Mouse (Mus musculus): Measurements from ENCODE around the gene Rptor. TPM values are rescaled to one million over a fixed set of nuclear protein-coding genes. Genes with fewer than 3 reads are reported as not detected.

The Rptor gene
- polyA plus RNA-seq, 1 experiment from 2014 or later, result 10.6 TPM

GRCm38 (mm10) chr11:119913935-119914314, 311.2 kb downstream of the Rptor start:
- H3K36me3 ChIP-seq, result peaks cover 35% of the 10 kb centered on the region
- H3K4me3 ChIP-seq, result peak overlapping the region; percentile 75
- ATAC-seq (ENCODE audit: low FRiP score), result no peak; the same call in 1 of the 2 replicates
- no peaks in the 10 kb centered on the region for H3K9me3 ChIP-seq
- H3K4me1 ChIP-seq (replicated peaks), result peaks cover 38% of the 10 kb centered on the region
- 0% methylated on average over 26 of the region's 26 CpGs for WGBS
- peak overlapping the region; percentile 95 for H3K9ac ChIP-seq
- no peaks in the 10 kb centered on the region for H3K27me3 ChIP-seq
- peak overlapping the region; percentile 99 for H3K4me2 ChIP-seq
- H3K27ac ChIP-seq, result peak overlapping the region; percentile 68

- 35% methylated on average over 4 of the region's 4 CpGs for WGBS
- H3K27me3 ChIP-seq, result no peaks in the 10 kb centered on the region
These were observed 311.7 kb downstream of the Rptor start for GRCm38 (mm10) chr11:119914381-119914780.

GRCm38 (mm10) chr11:119915666-119916065, 313.0 kb downstream of the Rptor start:
- no peak for ATAC-seq (ENCODE audit: low FRiP score)
- WGBS, result 90% methylated on average over 9 of the region's 9 CpGs
- peak overlapping the region; percentile 99 for H3K4me2 ChIP-seq

More at GRCm38 (mm10) chr11:119914381-119914780, 311.7 kb downstream of the Rptor start:
- Histone ChIP-seq H3K36me3 (peaks cover 39% of the 10 kb centered on the region), H3K27ac (peak overlapping the region; percentile 68; the same call in 1 of the 2 replicates), H3K9ac (peak overlapping the region; percentile 95), H3K4me1 (replicated peaks) (peaks cover 38% of the 10 kb centered on the region), H3K4me2 (peak overlapping the region; percentile 99), H3K4me3 (peak overlapping the region; percentile 75), H3K9me3 (no peaks in the 10 kb centered on the region)
- no peak for ATAC-seq (ENCODE audit: low FRiP score)

GRCm38 (mm10) chr11:119916102-119916790, 313.5 kb downstream of the Rptor start:
- Histone ChIP-seq H3K36me3 (peaks cover 53% of the 10 kb centered on the region), H3K4me3 (no peak overlapping the region), H3K9ac (0 out of 2 replicates have a peak overlapping the region, but pooled peaks have one; percentile 4), H3K9me3 (no peaks in the 10 kb centered on the region), H3K4me2 (no peak overlapping the region), H3K27me3 (no peaks in the 10 kb centered on the region), H3K4me1 (replicated peaks) (peaks cover 33% of the 10 kb centered on the region), H3K27ac (no peak overlapping the region)
- 93% methylated on average over 15 of the region's 15 CpGs for WGBS
- no peak for ATAC-seq (ENCODE audit: low FRiP score)

More at GRCm38 (mm10) chr11:119915666-119916065, 313.0 kb downstream of the Rptor start:
- Histone ChIP-seq H3K36me3 (peaks cover 49% of the 10 kb centered on the region), H3K4me1 (replicated peaks) (peaks cover 33% of the 10 kb centered on the region), H3K27me3 (no peaks in the 10 kb centered on the region), H3K4me3 (no peak overlapping the region; the same call in 1 of the 2 replicates), H3K9ac (peak overlapping the region; percentile 39), H3K9me3 (no peaks in the 10 kb centered on the region), H3K27ac (no peak overlapping the region)

- H3K4me2 ChIP-seq, result no peak overlapping the region
- no peak overlapping the region for H3K4me3 ChIP-seq
- peaks cover 53% of the 10 kb centered on the region for H3K36me3 ChIP-seq
- no peak overlapping the region for H3K27ac ChIP-seq
- no peak for ATAC-seq (ENCODE audit: low FRiP score)
- H3K27me3 ChIP-seq, result no peaks in the 10 kb centered on the region
- H3K4me1 ChIP-seq (replicated peaks), result peaks cover 33% of the 10 kb centered on the region
- peak overlapping the region; percentile 19; the same call in 1 of the 2 replicates for H3K9ac ChIP-seq
- no peaks in the 10 kb centered on the region for H3K9me3 ChIP-seq
- WGBS, result 94% methylated on average over 21 of the region's 21 CpGs
These were observed 314.2 kb downstream of the Rptor start for GRCm38 (mm10) chr11:119916834-119917469.

DNA sequence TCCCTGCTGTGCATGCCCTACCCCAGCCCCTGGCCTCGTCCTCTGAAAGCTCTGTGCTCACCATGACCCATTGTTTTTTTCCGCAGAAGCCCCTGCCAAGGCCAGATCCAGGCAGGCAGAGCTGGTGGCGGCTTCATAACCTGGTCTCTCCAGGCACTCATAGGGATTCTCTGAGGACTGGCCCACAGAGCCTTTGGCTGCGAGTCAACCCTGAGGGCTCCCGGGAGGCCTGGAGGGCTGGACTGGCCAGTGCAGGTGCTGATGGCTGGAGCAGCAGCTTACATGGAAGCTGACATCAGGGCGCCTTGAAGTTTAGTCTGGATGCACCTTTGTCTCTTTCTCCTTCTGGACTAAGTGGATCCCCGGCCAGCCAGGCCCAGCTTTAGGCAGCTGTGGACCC, 315.8 kb downstream of the Rptor start:
- H3K9ac ChIP-seq, result no peak overlapping the region
- no peak overlapping the region for H3K4me2 ChIP-seq
- no peaks in the 10 kb centered on the region for H3K9me3 ChIP-seq
- H3K36me3 ChIP-seq, result peaks cover 53% of the 10 kb centered on the region
- ATAC-seq (ENCODE audit: low FRiP score), result no peak
- H3K4me3 ChIP-seq, result no peak overlapping the region
- H3K27me3 ChIP-seq, result no peaks in the 10 kb centered on the region
- WGBS, result 88% methylated on average over 7 of the region's 7 CpGs
- peaks cover 25% of the 10 kb centered on the region for H3K4me1 ChIP-seq (replicated peaks)
- no peak overlapping the region for H3K27ac ChIP-seq

DNA sequence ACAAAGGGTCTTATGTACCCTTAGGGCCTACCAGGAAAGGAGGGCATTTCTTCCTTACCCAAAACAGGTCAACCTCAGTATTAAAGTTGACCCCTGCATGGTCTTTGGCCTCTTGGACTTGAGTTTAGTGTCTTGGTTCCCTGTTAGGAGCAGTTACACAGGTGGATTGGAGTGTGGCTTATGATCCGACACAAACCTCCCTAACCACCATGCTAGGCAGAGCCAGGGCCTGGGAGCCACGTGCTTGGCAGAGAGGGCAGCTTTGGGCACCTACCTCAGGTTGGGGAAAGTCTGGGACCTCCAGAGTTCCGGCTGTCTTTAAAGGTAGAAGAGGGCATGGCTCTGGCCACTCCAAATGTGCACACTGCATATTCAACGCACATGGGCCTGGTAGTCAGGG, 316.7 kb downstream of the Rptor start:
- Histone ChIP-seq H3K9ac (no peak overlapping the region), H3K4me2 (no peak overlapping the region), H3K9me3 (no peaks in the 10 kb centered on the region), H3K4me3 (no peak overlapping the region), H3K27ac (no peak overlapping the region), H3K36me3 (peaks cover 53% of the 10 kb centered on the region), H3K27me3 (no peaks in the 10 kb centered on the region), H3K4me1 (replicated peaks) (peaks cover 21% of the 10 kb centered on the region)
- ATAC-seq (ENCODE audit: low FRiP score), result no peak
- WGBS, result 87% methylated on average over 4 of the region's 4 CpGs

GRCm38 (mm10) chr11:119919897-119920296, 317.2 kb downstream of the Rptor start:
- H3K4me3 ChIP-seq, result no peak overlapping the region
- no peak overlapping the region for H3K9ac ChIP-seq
- 64% methylated on average over 8 of the region's 8 CpGs for WGBS
- H3K4me2 ChIP-seq, result no peak overlapping the region
- peaks cover 16% of the 10 kb centered on the region for H3K4me1 ChIP-seq (replicated peaks)
- H3K36me3 ChIP-seq, result peaks cover 53% of the 10 kb centered on the region
- no peaks in the 10 kb centered on the region for H3K9me3 ChIP-seq
- ATAC-seq (ENCODE audit: low FRiP score), result no peak
- no peak overlapping the region for H3K27ac ChIP-seq
- H3K27me3 ChIP-seq, result no peaks in the 10 kb centered on the region

DNA sequence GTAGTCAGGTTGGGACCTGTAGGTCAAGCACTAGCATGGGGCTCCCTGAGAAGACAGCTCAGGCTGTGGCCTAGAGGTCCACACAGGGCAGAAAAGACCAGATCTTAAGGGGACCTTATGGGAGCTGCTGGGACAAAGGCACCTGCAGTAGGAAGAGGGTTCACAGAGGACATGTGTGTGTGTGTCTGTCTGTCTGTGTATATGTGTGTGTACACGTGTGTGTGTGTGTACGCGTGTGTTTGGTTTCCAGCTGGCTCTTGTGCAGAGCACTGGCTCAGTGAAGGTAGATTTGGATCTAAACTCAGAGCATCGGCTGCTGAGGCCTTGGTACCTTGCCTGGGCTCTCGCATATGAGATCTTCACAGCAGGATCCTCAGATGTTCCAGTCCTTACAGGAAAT, 318.0 kb downstream of the Rptor start:
- H3K4me1 ChIP-seq (replicated peaks), result peaks cover 8% of the 10 kb centered on the region
- peaks cover 49% of the 10 kb centered on the region for H3K36me3 ChIP-seq
- H3K9me3 ChIP-seq, result no peaks in the 10 kb centered on the region
- H3K4me3 ChIP-seq, result no peak overlapping the region
- H3K27ac ChIP-seq, result no peak overlapping the region
- ATAC-seq (ENCODE audit: low FRiP score), result no peak
- H3K4me2 ChIP-seq, result no peak overlapping the region
- H3K9ac ChIP-seq, result no peak overlapping the region
- 90% methylated on average over 5 of the region's 5 CpGs for WGBS
- no peaks in the 10 kb centered on the region for H3K27me3 ChIP-seq

GRCm38 (mm10) chr11:119925176-119925575, 322.5 kb downstream of the Rptor start:
- no peaks in the 10 kb centered on the region for H3K4me1 ChIP-seq (replicated peaks)

GRCm38 (mm10) chr11:119926762-119927161, 324.1 kb downstream of the Rptor start:
- H3K9me3 ChIP-seq, result no peaks in the 10 kb centered on the region
- ATAC-seq (ENCODE audit: low FRiP score), result no peak
- no peaks in the 10 kb centered on the region for H3K36me3 ChIP-seq
- H3K4me3 ChIP-seq, result no peak overlapping the region
- 91% methylated on average over 5 of the region's 5 CpGs for WGBS
- H3K27me3 ChIP-seq, result no peaks in the 10 kb centered on the region
- H3K27ac ChIP-seq, result no peak overlapping the region
- no peak overlapping the region for H3K4me2 ChIP-seq
- H3K9ac ChIP-seq, result no peak overlapping the region
- H3K4me1 ChIP-seq (replicated peaks), result no peaks in the 10 kb centered on the region

More at GRCm38 (mm10) chr11:119925176-119925575, 322.5 kb downstream of the Rptor start:
- ATAC-seq (ENCODE audit: low FRiP score), result no peak
- Histone ChIP-seq H3K4me3 (no peak overlapping the region), H3K9me3 (no peaks in the 10 kb centered on the region), H3K27ac (no peak overlapping the region), H3K36me3 (0 out of 2 replicates have a peak, but pooled peaks cover 7% of the 10 kb centered on the region), H3K4me2 (no peak overlapping the region), H3K9ac (no peak overlapping the region), H3K27me3 (no peaks in the 10 kb centered on the region)
- WGBS, result 73% methylated on average over 5 of the region's 5 CpGs

GRCm38 (mm10) chr11:119928023-119928681, 325.4 kb downstream of the Rptor start:
- H3K9ac ChIP-seq, result no peak overlapping the region
- no peak overlapping the region for H3K4me3 ChIP-seq
- 75% methylated on average over 16 of the region's 16 CpGs for WGBS
- no peak overlapping the region for H3K27ac ChIP-seq
- no peaks in the 10 kb centered on the region for H3K9me3 ChIP-seq
- no peak for ATAC-seq (ENCODE audit: low FRiP score)
- H3K27me3 ChIP-seq, result no peaks in the 10 kb centered on the region
- no peaks in the 10 kb centered on the region for H3K4me1 ChIP-seq (replicated peaks)
- H3K36me3 ChIP-seq, result no peaks in the 10 kb centered on the region
- no peak overlapping the region for H3K4me2 ChIP-seq

All from hindbrain, embryonic 13.5 days (tissue).